Mouse (Mus musculus): ENCODE measurements at regions not wholly inside any gene's neighbourhood (a gene's known extent, or its start where the extent isn't known, plus 50 kb on each side); places are given as distances from the start of the nearest gene placed in this dataset.

DNA sequence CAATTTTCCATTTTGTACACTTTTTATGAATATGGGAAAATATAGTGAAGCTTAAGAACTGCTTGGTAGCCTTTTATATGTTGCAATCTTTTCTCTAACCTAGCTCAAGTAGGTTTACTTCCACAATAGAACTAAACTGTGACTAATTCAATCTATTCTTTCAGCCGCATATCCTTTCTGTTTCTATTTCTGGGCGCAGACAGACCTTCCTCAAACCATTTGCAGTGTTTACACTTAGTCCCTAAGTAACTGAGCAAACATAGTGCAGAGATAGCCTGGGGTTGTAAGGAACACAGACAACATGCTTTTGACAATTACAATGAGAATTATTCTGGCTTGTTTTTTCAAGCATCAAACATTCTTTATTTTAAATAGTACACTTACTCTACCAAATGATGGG lies 3435.1 kb upstream of the Gm7489 start:
- TF ChIP-seq CTCF (IDR thresholded peaks at IDR 0.05; ENCODE audit: low read depth, low read length) (no peak), GATA1 (IDR thresholded peaks at IDR 0.05; ENCODE audit: borderline replicate concordance, low read length) (no peak), TAL1 (conservative IDR thresholded peaks at IDR 0.05; ENCODE audit: low read depth, low read length) (no peak), GATA2 (IDR thresholded peaks at IDR 0.05; ENCODE audit: borderline replicate concordance, low read depth, low read length) (no peak), POLR2AphosphoS5 (IDR thresholded peaks at IDR 0.05; ENCODE audit: insufficient replicate concordance, low read depth, low read length) (no peak)
